Mouse (Mus musculus): ENCODE results near the gene Mpig6b. TPM values are rescaled to one million over a fixed set of nuclear protein-coding genes. Genes with fewer than 3 reads are reported as not detected.

Mpig6b gene
- polyA plus RNA-seq, 1 experiment: not detected

- H3K36me3 ChIP-seq (ENCODE audit: control insufficient read depth, insufficient read depth): no peaks in the 10 kb centered on the region
- TF ChIP-seq TCF12 (IDR thresholded peaks at IDR 0.05; ENCODE audit: insufficient read depth, poor library complexity, severe bottlenecking) (no peak), MYOD1 (IDR thresholded peaks at IDR 0.05; ENCODE audit: control insufficient read depth in 1 of 3, insufficient read length in 2 of 3, low read depth in 2 of 3) (no peak), MAX (IDR thresholded peaks at IDR 0.05; ENCODE audit: low read depth) (no peak), POLR2AphosphoS2 (IDR thresholded peaks at IDR 0.05; ENCODE audit: insufficient read length, low read depth) (no peak), USF1 (IDR thresholded peaks at IDR 0.05; ENCODE audit: low read depth) (no peak), E2F4 (IDR thresholded peaks at IDR 0.05; ENCODE audit: insufficient read depth) (no peak), POLR2A (IDR thresholded peaks at IDR 0.05; ENCODE audit: insufficient read length, low read depth) (no peak), TCF3 (IDR thresholded peaks at IDR 0.05; ENCODE audit: insufficient read length, low read depth) (no peak), CEBPB (IDR thresholded peaks at IDR 0.05; ENCODE audit: insufficient read depth, poor library complexity, severe bottlenecking) (no peak), MYOG (IDR thresholded peaks at IDR 0.05; ENCODE audit: control insufficient read depth in 1 of 3, insufficient read depth in 1 of 3, insufficient read length in 2 of 3, low read depth in 2 of 3) (no peak), REST (IDR thresholded peaks at IDR 0.05; ENCODE audit: insufficient read depth, insufficient read length) (no peak), SRF (IDR thresholded peaks at IDR 0.05; ENCODE audit: control insufficient read depth, insufficient read length, low read depth) (no peak)
- peaks cover 9% of the 10 kb centered on the region for H3K27me3 ChIP-seq (ENCODE audit: control insufficient read depth, insufficient read depth, insufficient read length)
- H3K4me2 ChIP-seq (ENCODE audit: low read depth): no peak within 1 kb of the TSS
- no peaks in the 10 kb centered on the region for H3K79me2 ChIP-seq (ENCODE audit: control insufficient read depth, insufficient read depth)
- H3K4me3 ChIP-seq: no peak within 1 kb of the TSS
- no peak within 1 kb of the TSS for H3ac ChIP-seq (ENCODE audit: control insufficient read depth, insufficient read length)
These were observed 10.7 kb upstream of the Mpig6b start, which contains the start of gene Ly6g6e for GRCm38 (mm10) chr17:35076507-35077176. Ly6g6e (plus strand) TSS chr17:35076902.

- Histone ChIP-seq H3K27me3 (ENCODE audit: control insufficient read depth, insufficient read depth, insufficient read length) (peaks cover 9% of the 10 kb centered on the region), H3K4me3 (no peak overlapping the region), H3K4me2 (ENCODE audit: low read depth) (no peak overlapping the region), H3K79me2 (ENCODE audit: control insufficient read depth, insufficient read depth) (no peaks in the 10 kb centered on the region), H3K36me3 (ENCODE audit: control insufficient read depth, insufficient read depth) (no peaks in the 10 kb centered on the region), H3ac (ENCODE audit: control insufficient read depth, insufficient read length) (no peak overlapping the region)
- TF ChIP-seq REST (IDR thresholded peaks at IDR 0.05; ENCODE audit: insufficient read depth, insufficient read length): no peak
- TF ChIP-seq MYOG (IDR thresholded peaks at IDR 0.05; ENCODE audit: control insufficient read depth in 1 of 3, insufficient read depth in 1 of 3, insufficient read length in 2 of 3, low read depth in 2 of 3): no peak
- TF ChIP-seq POLR2A (IDR thresholded peaks at IDR 0.05; ENCODE audit: insufficient read length, low read depth): no peak
- TF ChIP-seq CEBPB (IDR thresholded peaks at IDR 0.05; ENCODE audit: insufficient read depth, poor library complexity, severe bottlenecking): no peak
- TF ChIP-seq MAX (IDR thresholded peaks at IDR 0.05; ENCODE audit: low read depth): no peak
- no peak for TF ChIP-seq TCF3 (IDR thresholded peaks at IDR 0.05; ENCODE audit: insufficient read length, low read depth)
- no peak for TF ChIP-seq SRF (IDR thresholded peaks at IDR 0.05; ENCODE audit: control insufficient read depth, insufficient read length, low read depth)
- no peak for TF ChIP-seq E2F4 (IDR thresholded peaks at IDR 0.05; ENCODE audit: insufficient read depth)
- TF ChIP-seq POLR2AphosphoS2 (IDR thresholded peaks at IDR 0.05; ENCODE audit: insufficient read length, low read depth): no peak
- no peak for TF ChIP-seq MYOD1 (IDR thresholded peaks at IDR 0.05; ENCODE audit: control insufficient read depth in 1 of 3, insufficient read length in 2 of 3, low read depth in 2 of 3)
- TF ChIP-seq USF1 (IDR thresholded peaks at IDR 0.05; ENCODE audit: low read depth): no peak
- no peak for TF ChIP-seq TCF12 (IDR thresholded peaks at IDR 0.05; ENCODE audit: insufficient read depth, poor library complexity, severe bottlenecking)
These were observed 8.1 kb upstream of the Mpig6b start for GRCm38 (mm10) chr17:35074097-35074496.

- no peaks in the 10 kb centered on the region for H3K79me2 ChIP-seq (ENCODE audit: control insufficient read depth, insufficient read depth)
- H3ac ChIP-seq (ENCODE audit: control insufficient read depth, insufficient read length): no peak overlapping the region
- TF ChIP-seq TCF3 (IDR thresholded peaks at IDR 0.05; ENCODE audit: insufficient read length, low read depth): no peak
- TF ChIP-seq USF1 (IDR thresholded peaks at IDR 0.05; ENCODE audit: low read depth): no peak
- no peak for TF ChIP-seq MAX (IDR thresholded peaks at IDR 0.05; ENCODE audit: low read depth)
- TF ChIP-seq MYOG (IDR thresholded peaks at IDR 0.05; ENCODE audit: control insufficient read depth in 1 of 3, insufficient read depth in 1 of 3, insufficient read length in 2 of 3, low read depth in 2 of 3): peak in 1 of 3 experiments; percentile 5
- TF ChIP-seq REST (IDR thresholded peaks at IDR 0.05; ENCODE audit: insufficient read depth, insufficient read length): no peak
- peak in 1 of 3 experiments; percentile 12 for TF ChIP-seq MYOD1 (IDR thresholded peaks at IDR 0.05; ENCODE audit: control insufficient read depth in 1 of 3, insufficient read length in 2 of 3, low read depth in 2 of 3)
- TF ChIP-seq E2F4 (IDR thresholded peaks at IDR 0.05; ENCODE audit: insufficient read depth): no peak
- no peak for TF ChIP-seq POLR2AphosphoS2 (IDR thresholded peaks at IDR 0.05; ENCODE audit: insufficient read length, low read depth)
- no peak for TF ChIP-seq CEBPB (IDR thresholded peaks at IDR 0.05; ENCODE audit: insufficient read depth, poor library complexity, severe bottlenecking)
- TF ChIP-seq SRF (IDR thresholded peaks at IDR 0.05; ENCODE audit: control insufficient read depth, insufficient read length, low read depth): no peak
- TF ChIP-seq TCF12 (IDR thresholded peaks at IDR 0.05; ENCODE audit: insufficient read depth, poor library complexity, severe bottlenecking): no peak
- no peak overlapping the region for H3K4me3 ChIP-seq
- H3K36me3 ChIP-seq (ENCODE audit: control insufficient read depth, insufficient read depth): no peaks in the 10 kb centered on the region
- no peaks in the 10 kb centered on the region for H3K27me3 ChIP-seq (ENCODE audit: control insufficient read depth, insufficient read depth, insufficient read length)
- H3K4me2 ChIP-seq (ENCODE audit: low read depth): no peak overlapping the region
These were observed 5.5 kb upstream of the Mpig6b start for GRCm38 (mm10) chr17:35071454-35071853.

GRCm38 (mm10) chr17:35070556-35071229 is 4.7 kb upstream of the Mpig6b start:
- no peak overlapping the region for H3ac ChIP-seq (ENCODE audit: control insufficient read depth, insufficient read length)
- H3K4me2 ChIP-seq (ENCODE audit: low read depth): no peak overlapping the region
- no peaks in the 10 kb centered on the region for H3K27me3 ChIP-seq (ENCODE audit: control insufficient read depth, insufficient read depth, insufficient read length)
- H3K79me2 ChIP-seq (ENCODE audit: control insufficient read depth, insufficient read depth): no peaks in the 10 kb centered on the region
- TF ChIP-seq POLR2A (IDR thresholded peaks at IDR 0.05; ENCODE audit: insufficient read length, low read depth) (no peak), TCF12 (IDR thresholded peaks at IDR 0.05; ENCODE audit: insufficient read depth, poor library complexity, severe bottlenecking) (no peak), REST (IDR thresholded peaks at IDR 0.05; ENCODE audit: insufficient read depth, insufficient read length) (no peak), CEBPB (IDR thresholded peaks at IDR 0.05; ENCODE audit: insufficient read depth, poor library complexity, severe bottlenecking) (no peak), POLR2AphosphoS2 (IDR thresholded peaks at IDR 0.05; ENCODE audit: insufficient read length, low read depth) (no peak), MAX (IDR thresholded peaks at IDR 0.05; ENCODE audit: low read depth) (no peak)
- H3K36me3 ChIP-seq (ENCODE audit: control insufficient read depth, insufficient read depth): no peaks in the 10 kb centered on the region
- no peak overlapping the region for H3K4me3 ChIP-seq
